Mouse (Mus musculus): Measurements from ENCODE around the gene Lrrc45. TPM values are rescaled to one million over a fixed set of nuclear protein-coding genes. Genes with fewer than 3 reads are reported as not detected.

The Lrrc45 gene
- total and polyA plus RNA-seq, 3 experiments: 11.7 to 31.3 (median 20.3) TPM

DNA sequence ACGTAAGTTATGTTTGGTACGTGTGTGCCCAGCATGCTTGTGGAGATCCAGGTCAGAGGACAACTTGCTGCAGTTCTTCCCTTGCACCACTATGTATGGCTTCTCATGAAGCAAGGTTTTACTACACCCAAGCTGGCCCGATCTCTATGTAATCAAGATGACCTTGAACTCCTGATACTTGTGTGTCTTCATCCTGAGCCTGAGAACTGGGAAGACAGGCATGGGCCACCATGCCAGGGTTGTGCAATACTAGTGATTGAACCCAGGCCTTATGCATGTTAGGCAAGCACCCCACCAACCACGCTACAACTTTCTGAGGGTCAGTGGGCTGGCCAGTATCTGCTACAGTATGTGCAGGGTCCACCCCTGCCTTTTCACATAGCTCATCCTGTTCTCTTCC is 36.8 kb upstream of the Lrrc45 start:
- H3K36me3 ChIP-seq (replicated peaks in 1 of 2; ENCODE audit: control insufficient read depth in 1 of 2, insufficient read depth in 1 of 2, low read length in 1 of 2): peaks cover 39 to 61% of the 10 kb centered on the region in 2 experiments
- H3K4me3 ChIP-seq (replicated peaks in 1 of 3; ENCODE audit: low read depth in 2 of 3, low read length in 2 of 3, poor library complexity in 1 of 3): no peak overlapping the region
- in situ Hi-C loops (cut with MboI; ENCODE audit: low pct_ligation_motif_present, low pct_unique_long_range_greater_than_20kb, low sequenced_read_pairs): no loop called here
- peaks cover 4% of the 10 kb centered on the region; the same call in 1 of the 2 replicates for H3K79me2 ChIP-seq (replicated peaks; ENCODE audit: control insufficient read depth, extremely low read depth, insufficient read depth, poor library complexity, severe bottlenecking)
- no peak for DNase-seq (ENCODE audit: extremely low read depth)
- peaks cover 2 to 40% of the 10 kb centered on the region in 2 experiments; a peak in 2 of 4 replicates for H3K4me1 ChIP-seq (ENCODE audit: control insufficient read depth in 1 of 2, insufficient read depth in 2 of 2)
- no peaks in the 10 kb centered on the region for H3K27me3 ChIP-seq (replicated peaks)
- dilution Hi-C loops (cut with MboI; ENCODE audit: extremely low pct_ligation_motif_present, extremely low pct_unique_long_range_greater_than_20kb, low sequenced_read_pairs): no loop called here
- H3K4me2 ChIP-seq (ENCODE audit: insufficient read depth, low read depth, poor library complexity, severe bottlenecking): no peak overlapping the region
- no peaks in the 10 kb centered on the region for H3K9me3 ChIP-seq (replicated peaks; ENCODE audit: low read length)
- no peak for TF ChIP-seq ZMIZ1 (IDR thresholded peaks at IDR 0.05; ENCODE audit: low read depth, low read length)
- H3K9ac ChIP-seq (ENCODE audit: insufficient read depth, low read depth): no peak overlapping the region
- H3K27ac ChIP-seq (ENCODE audit: insufficient read depth, low read depth): no peak overlapping the region

- DNase-seq (ENCODE audit: extremely low read depth): peak; percentile 61
- Histone ChIP-seq H3K4me1 (ENCODE audit: control insufficient read depth in 1 of 2, insufficient read depth in 2 of 2) (peaks cover 0 to 21% of the 10 kb centered on the region in 2 experiments; a peak in 2 of 4 replicates), H3K79me2 (replicated peaks; ENCODE audit: control insufficient read depth, extremely low read depth, insufficient read depth, poor library complexity, severe bottlenecking) (no peaks in the 10 kb centered on the region; the same call in 1 of the 2 replicates), H3K36me3 (replicated peaks in 1 of 2; ENCODE audit: control insufficient read depth in 1 of 2, insufficient read depth in 1 of 2, low read length in 1 of 2) (peaks cover 45 to 89% of the 10 kb centered on the region in 2 experiments), H3K27me3 (replicated peaks) (no peaks in the 10 kb centered on the region), H3K9me3 (replicated peaks; ENCODE audit: low read length) (no peaks in the 10 kb centered on the region), H3K27ac (ENCODE audit: insufficient read depth, low read depth) (no peak overlapping the region), H3K4me2 (ENCODE audit: insufficient read depth, low read depth, poor library complexity, severe bottlenecking) (no peak overlapping the region), H3K4me3 (replicated peaks in 1 of 3; ENCODE audit: low read depth in 2 of 3, low read length in 2 of 3, poor library complexity in 1 of 3) (no peak overlapping the region), H3K9ac (ENCODE audit: insufficient read depth, low read depth) (no peak overlapping the region)
- dilution Hi-C loops (cut with MboI; ENCODE audit: extremely low pct_ligation_motif_present, extremely low pct_unique_long_range_greater_than_20kb, low sequenced_read_pairs) (no loop called here), in situ Hi-C loops (cut with MboI; ENCODE audit: low pct_ligation_motif_present, low pct_unique_long_range_greater_than_20kb, low sequenced_read_pairs) (loop anchor here (10.0 kb wide), 1 partner anchor 55 kb away; the partner anchor contains the start of gene Sirt7)
- TF ChIP-seq JUN (IDR thresholded peaks at IDR 0.05; ENCODE audit: insufficient read depth, low read depth, low read length) (no peak), RAD21 (IDR thresholded peaks at IDR 0.05; ENCODE audit: low read depth, low read length) (peak; percentile 80), MAZ (IDR thresholded peaks at IDR 0.05; ENCODE audit: low read depth, low read length) (no peak), SMC3 (IDR thresholded peaks at IDR 0.05; ENCODE audit: low read depth, low read length) (peak; percentile 93), POLR2A (IDR thresholded peaks at IDR 0.05; ENCODE audit: low read depth, low read length) (no peak), CTCF (conservative IDR thresholded peaks at IDR 0.05 in 1 of 2, IDR thresholded peaks at IDR 0.05 in 1 of 2; ENCODE audit: low read depth in 2 of 2, low read length in 2 of 2) (peak in 1 of 2 experiments; percentile 84; a peak in 2 of 4 replicates), ZC3H11A (IDR thresholded peaks at IDR 0.05; ENCODE audit: low read depth, low read length) (peak; percentile 17; the same call in 1 of the 2 replicates)
Observed at GRCm38 (mm10) chr11:120679909-120680308, 33.8 kb upstream of the Lrrc45 start.

DNA sequence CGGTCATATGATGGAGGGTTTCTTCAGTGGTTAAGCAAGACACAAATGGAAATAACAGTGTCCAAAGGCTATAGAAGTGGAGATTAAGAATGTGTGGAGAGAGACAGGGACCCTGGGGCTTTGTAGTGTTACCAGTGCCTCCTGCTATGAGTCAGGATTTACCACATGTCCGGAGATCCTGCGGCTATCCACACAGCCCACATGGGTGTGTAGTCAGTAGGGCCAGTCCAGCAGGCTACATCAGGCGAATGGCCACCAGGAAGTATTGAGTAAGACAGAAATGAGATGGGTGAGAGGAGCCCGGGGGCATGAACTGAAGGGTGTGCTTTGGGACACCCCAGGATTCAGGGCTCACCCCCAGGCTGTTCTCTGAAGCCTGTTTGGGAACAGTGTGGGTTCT is 31.0 kb upstream of the Lrrc45 start:
- no peak overlapping the region for H3K4me3 ChIP-seq (replicated peaks in 1 of 3; ENCODE audit: low read depth in 2 of 3, low read length in 2 of 3, poor library complexity in 1 of 3)
- no peaks in the 10 kb centered on the region for H3K79me2 ChIP-seq (replicated peaks; ENCODE audit: control insufficient read depth, extremely low read depth, insufficient read depth, poor library complexity, severe bottlenecking)
- dilution Hi-C loops (cut with MboI; ENCODE audit: extremely low pct_ligation_motif_present, extremely low pct_unique_long_range_greater_than_20kb, low sequenced_read_pairs) (no loop called here), in situ Hi-C loops (cut with MboI; ENCODE audit: low pct_ligation_motif_present, low pct_unique_long_range_greater_than_20kb, low sequenced_read_pairs) (loop anchor here (10.0 kb wide), 1 partner anchor 58 kb away; the partner anchor contains the start of gene Sirt7)
- TF ChIP-seq POLR2A (IDR thresholded peaks at IDR 0.05; ENCODE audit: low read depth, low read length) (no peak), ZKSCAN1 (IDR thresholded peaks at IDR 0.05; ENCODE audit: borderline replicate concordance, low read depth, low read length) (no peak), UBTF (IDR thresholded peaks at IDR 0.05; ENCODE audit: low read depth, low read length) (no peak), IRF4 (IDR thresholded peaks at IDR 0.05; ENCODE audit: low read depth, low read length) (no peak), MAX (IDR thresholded peaks at IDR 0.05; ENCODE audit: low read length) (no peak), KAT2A (IDR thresholded peaks at IDR 0.05; ENCODE audit: insufficient replicate concordance, low read length) (no peak), MXI1 (IDR thresholded peaks at IDR 0.05; ENCODE audit: low read depth, low read length) (no peak), SIN3A (IDR thresholded peaks at IDR 0.05; ENCODE audit: low read length) (no peak)
- no peak for DNase-seq (ENCODE audit: extremely low read depth)
- no peak overlapping the region for H3K9ac ChIP-seq (ENCODE audit: insufficient read depth, low read depth)
- H3K36me3 ChIP-seq (replicated peaks in 1 of 2; ENCODE audit: control insufficient read depth in 1 of 2, insufficient read depth in 1 of 2, low read length in 1 of 2): peaks cover 52 to 93% of the 10 kb centered on the region in 2 experiments
- H3K9me3 ChIP-seq (replicated peaks; ENCODE audit: low read length): no peaks in the 10 kb centered on the region
- H3K27ac ChIP-seq (ENCODE audit: insufficient read depth, low read depth): no peak overlapping the region
- no peaks in the 10 kb centered on the region for H3K27me3 ChIP-seq (replicated peaks)
- no peak overlapping the region for H3K4me2 ChIP-seq (ENCODE audit: insufficient read depth, low read depth, poor library complexity, severe bottlenecking)
- no peaks in the 10 kb centered on the region for H3K4me1 ChIP-seq (ENCODE audit: control insufficient read depth in 1 of 2, insufficient read depth in 2 of 2)
